Mouse (Mus musculus) midbrain, postnatal 0 days (tissue): ENCODE measurements at regions not wholly inside any gene's neighbourhood (a gene's known extent, or its start where the extent isn't known, plus 50 kb on each side); places are given as distances from the start of the nearest gene placed in this dataset.
A peak's percentile ranks its signal among the peaks of the same experiment; 100 is the strongest.

Source experiments
- ATAC-seq: fragments of 200-750 bp; cut with Nextera tagmentation; 2 replicates; pipeline ENCODE4 v1.8.0; 2017; ENCODE audit warnings: moderate number of reproducible peaks, mild to moderate bottlenecking, moderate TSS enrichment, moderate library complexity; ENCODE audit not compliant: low FRiP score
- DNase-seq: peaks from one replicate; pipeline ENCODE4 v3.0.0-alpha.2; 2015; ENCODE audit warnings: low spot score
- H3K27ac ChIP-seq: fragments of 300-500 bp; sonication (generic); 2 replicates; pipeline ENCODE4 v1.5.1; 2014; ENCODE audit warnings: low read depth, mild to moderate bottlenecking, low read length, mixed read lengths
- H3K27me3 ChIP-seq: fragments of 300-500 bp; sonication (generic); 2 replicates; pipeline ENCODE4 v1.6.1; 2014; ENCODE audit warnings: low read length, control low read depth, mixed read lengths; ENCODE audit not compliant: insufficient read depth
- H3K36me3 ChIP-seq: fragments of 300-500 bp; sonication (generic); 2 replicates; pipeline ENCODE4 v1.6.1; 2014; ENCODE audit warnings: low read length, control low read depth, mixed read lengths; ENCODE audit not compliant: insufficient read depth
- H3K4me1 ChIP-seq: fragments of 300-500 bp; sonication (generic); 2 replicates; pipeline ENCODE4 v1.6.1; 2014; ENCODE audit warnings: mild to moderate bottlenecking, control low read depth, antibody characterized with exemption, low read length, mixed read lengths; ENCODE audit not compliant: insufficient read depth
- H3K4me2 ChIP-seq: fragments of 300-500 bp; sonication (generic); 2 replicates; pipeline ENCODE4 v1.6.1; 2014; ENCODE audit warnings: low read depth, mild to moderate bottlenecking, low read length, mixed read lengths; ENCODE audit not compliant: poor library complexity, severe bottlenecking
- H3K4me3 ChIP-seq: fragments of 300-500 bp; sonication (generic); 2 replicates; pipeline ENCODE4 v1.5.1; 2014; ENCODE audit warnings: low read depth, mild to moderate bottlenecking, low read length, moderate library complexity
- H3K9ac ChIP-seq: fragments of 300-500 bp; sonication (generic); replicated peaks from 2 replicates; pipeline ENCODE4 v1.6.1; 2014; ENCODE audit warnings: mild to moderate bottlenecking, low read length, moderate library complexity, mixed read lengths; ENCODE audit not compliant: poor library complexity, severe bottlenecking
- H3K9me3 ChIP-seq: fragments of 300-500 bp; sonication (generic); 2 replicates; pipeline ENCODE4 v1.6.1; 2016; ENCODE audit warnings: low read length, control low read depth
- CTCF ChIP-seq: IDR thresholded peaks from 2 replicates; pipeline ENCODE4 v1.5.1; 2016; ENCODE audit warnings: antibody characterized with exemption, mild to moderate bottlenecking
- WGBS: fragments of 180-500 bp; shearing (Covaris S2); extraction: QIAGEN DNeasy Blood & Tissue Kit; methylation state at CpG from one replicate; pipeline ENCODE4 v1.1.7; 2014; 5-methylcytosine and 5-hydroxymethylcytosine counted together

DNA sequence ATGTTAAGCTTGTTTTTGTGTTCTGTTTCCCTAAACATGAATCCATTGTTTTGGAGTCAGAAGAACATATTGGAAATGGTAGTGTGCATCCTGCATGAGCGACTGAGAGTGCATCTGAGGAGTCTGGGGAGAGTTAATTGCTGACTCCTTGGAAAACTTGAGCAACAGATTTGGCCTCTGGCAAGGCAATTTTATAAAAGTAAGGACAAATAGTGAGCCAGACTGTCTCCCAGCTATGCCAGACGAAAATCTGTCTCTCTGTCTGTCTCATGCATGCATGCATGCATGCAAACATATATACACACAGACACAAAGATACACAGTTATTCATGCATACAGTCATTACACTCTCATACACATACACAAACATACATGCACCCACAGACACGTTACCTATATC is 2232.7 kb downstream of the 4930444P10Rik start:
- no peak overlapping the region for H3K27ac ChIP-seq
- ATAC-seq (no peak), DNase-seq (no peak)
- H3K27me3 ChIP-seq: no peaks in the 10 kb centered on the region
- 61% methylated on average over 3 of the region's 3 CpGs for WGBS
- H3K9ac ChIP-seq: no peak overlapping the region
- no peak overlapping the region for H3K4me2 ChIP-seq
- no peak overlapping the region for H3K4me3 ChIP-seq
- H3K4me1 ChIP-seq: no peaks in the 10 kb centered on the region
- no peaks in the 10 kb centered on the region for H3K36me3 ChIP-seq
- no peaks in the 10 kb centered on the region for H3K9me3 ChIP-seq
- no peak for TF ChIP-seq CTCF

GRCm38 (mm10) chr1:13859723-13860122 is 2233.4 kb downstream of the 4930444P10Rik start:
- H3K9me3 ChIP-seq: no peaks in the 10 kb centered on the region
- H3K36me3 ChIP-seq: no peaks in the 10 kb centered on the region
- H3K4me2 ChIP-seq: no peak overlapping the region
- no peaks in the 10 kb centered on the region for H3K27me3 ChIP-seq
- H3K27ac ChIP-seq: no peak overlapping the region
- no peaks in the 10 kb centered on the region for H3K4me1 ChIP-seq
- WGBS: 70% methylated on average over 3 of the region's 3 CpGs
- no peak overlapping the region for H3K4me3 ChIP-seq
- TF ChIP-seq CTCF: peak; percentile 46
- DNase-seq: no peak
- H3K9ac ChIP-seq: no peak overlapping the region
- ATAC-seq: no peak

GRCm38 (mm10) chr1:13858371-13859018 is 2234.6 kb downstream of the 4930444P10Rik start:
- DNase-seq (no peak), ATAC-seq (no peak)
- WGBS: 45% methylated on average over 6 of the region's 6 CpGs
- no peaks in the 10 kb centered on the region for H3K9me3 ChIP-seq
- no peaks in the 10 kb centered on the region for H3K36me3 ChIP-seq
- H3K9ac ChIP-seq: no peak overlapping the region
- H3K4me2 ChIP-seq: no peak overlapping the region
- no peaks in the 10 kb centered on the region for H3K27me3 ChIP-seq
- H3K4me3 ChIP-seq: no peak overlapping the region
- TF ChIP-seq CTCF: no peak
- no peaks in the 10 kb centered on the region for H3K4me1 ChIP-seq
- H3K27ac ChIP-seq: no peak overlapping the region

DNA sequence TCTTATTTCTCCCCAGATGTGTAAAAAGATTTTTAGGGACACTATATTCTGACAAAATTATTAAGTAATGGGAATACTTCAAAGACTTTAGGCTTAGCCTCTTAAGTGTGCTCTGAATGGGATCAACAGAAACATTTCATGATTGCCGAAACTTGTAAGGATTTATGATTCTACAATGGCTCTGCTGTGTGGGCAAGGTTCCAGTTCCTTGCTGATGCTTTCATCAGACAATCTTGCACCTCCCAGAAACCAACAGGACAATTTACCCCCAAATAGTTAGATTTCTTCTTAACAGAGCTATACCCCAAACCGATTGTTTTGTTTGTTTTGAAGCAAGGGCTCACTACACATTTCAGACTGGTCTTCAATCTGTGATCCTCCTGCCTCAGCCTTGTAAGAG is 2236.1 kb downstream of the 4930444P10Rik start:
- 69% methylated on average over 2 of the region's 2 CpGs for WGBS
- H3K4me3 ChIP-seq: no peak overlapping the region
- TF ChIP-seq CTCF: no peak
- no peaks in the 10 kb centered on the region for H3K9me3 ChIP-seq
- no peak for DNase-seq
- no peaks in the 10 kb centered on the region for H3K27me3 ChIP-seq
- H3K4me2 ChIP-seq: no peak overlapping the region
- H3K36me3 ChIP-seq: no peaks in the 10 kb centered on the region
- no peak for ATAC-seq
- H3K9ac ChIP-seq: no peak overlapping the region
- no peaks in the 10 kb centered on the region for H3K4me1 ChIP-seq
- no peak overlapping the region for H3K27ac ChIP-seq

GRCm38 (mm10) chr1:13851144-13851543 is 2242.0 kb downstream of the 4930444P10Rik start:
- Histone ChIP-seq H3K27me3 (no peaks in the 10 kb centered on the region), H3K27ac (no peak overlapping the region), H3K9me3 (no peaks in the 10 kb centered on the region), H3K9ac (no peak overlapping the region), H3K4me2 (no peak overlapping the region), H3K36me3 (no peaks in the 10 kb centered on the region), H3K4me1 (no peaks in the 10 kb centered on the region), H3K4me3 (no peak overlapping the region)
- no peak for TF ChIP-seq CTCF
- 77% methylated on average over 5 of the region's 5 CpGs for WGBS
- DNase-seq (no peak), ATAC-seq (no peak)

GRCm38 (mm10) chr1:13849071-13849470 is 2244.1 kb downstream of the 4930444P10Rik start:
- no peaks in the 10 kb centered on the region for H3K36me3 ChIP-seq
- no peak overlapping the region for H3K4me3 ChIP-seq
- no peak for ATAC-seq
- no peak overlapping the region for H3K9ac ChIP-seq
- no peaks in the 10 kb centered on the region for H3K4me1 ChIP-seq
- 87% methylated on average over 4 of the region's 4 CpGs for WGBS
- H3K4me2 ChIP-seq: no peak overlapping the region
- no peaks in the 10 kb centered on the region for H3K27me3 ChIP-seq
- no peak for TF ChIP-seq CTCF
- H3K9me3 ChIP-seq: no peaks in the 10 kb centered on the region
- DNase-seq: no peak
- H3K27ac ChIP-seq: no peak overlapping the region
